Mouse (Mus musculus) lung, adult 2 months (tissue): ENCODE measurements around the gene Myl6b. TPM values are rescaled to one million over a fixed set of nuclear protein-coding genes. Genes with fewer than 3 reads are reported as not detected.
A peak's percentile ranks its signal among the peaks of the same experiment; 100 is the strongest.
"Not testable (repeated sequence)": the region's sequence is repeated elsewhere in the genome, so short reads cannot be mapped to it uniquely, and the experiment has no call there.

Source experiments
- DNase-seq: peaks from one replicate; pipeline ENCODE4 v3.0.0; 2022
- H3K4me1 ChIP-seq: fragments of 200-500 bp; 2 replicates; pipeline ENCODE4 v1.6.1; 2011; ENCODE audit warnings: low read length; ENCODE audit not compliant: control insufficient read depth, insufficient read depth
- H3K4me3 ChIP-seq: fragments of 200-500 bp; replicated peaks from 2 replicates; pipeline ENCODE3; 2011; ENCODE audit warnings: low read depth, mild to moderate bottlenecking, control low read depth, low read length; ENCODE audit errors: extremely low read depth
- CTCF ChIP-seq: fragments of 200-500 bp; IDR thresholded peaks from 2 replicates; pipeline ENCODE4 v1.5.1; 2011; ENCODE audit warnings: mild to moderate bottlenecking, low read length, control low read depth; ENCODE audit not compliant: insufficient read depth
- POLR2A ChIP-seq: fragments of 200-500 bp; IDR thresholded peaks from 2 replicates; pipeline ENCODE4 v1.6.1; 2011; ENCODE audit warnings: low read depth, mild to moderate bottlenecking, control low read depth, low read length, borderline replicate concordance; ENCODE audit errors: extremely low read depth
- WGBS: fragments of 180-500 bp; shearing (Covaris S2); methylation state at CpG from one replicate; pipeline ENCODE4 v1.1.7; 2018; 5-methylcytosine and 5-hydroxymethylcytosine counted together
- polyA plus RNA-seq: library from polyadenylated mRNA; depleted of rRNA; stranded (reverse); fragments of >200 nt; gene quantifications from 2 replicates; pipeline ENCODE4 v1.2.3, GENCODE M21; 2012

The Myl6b gene
- polyA plus RNA-seq, 1 experiment = 1.9 TPM

DNA sequence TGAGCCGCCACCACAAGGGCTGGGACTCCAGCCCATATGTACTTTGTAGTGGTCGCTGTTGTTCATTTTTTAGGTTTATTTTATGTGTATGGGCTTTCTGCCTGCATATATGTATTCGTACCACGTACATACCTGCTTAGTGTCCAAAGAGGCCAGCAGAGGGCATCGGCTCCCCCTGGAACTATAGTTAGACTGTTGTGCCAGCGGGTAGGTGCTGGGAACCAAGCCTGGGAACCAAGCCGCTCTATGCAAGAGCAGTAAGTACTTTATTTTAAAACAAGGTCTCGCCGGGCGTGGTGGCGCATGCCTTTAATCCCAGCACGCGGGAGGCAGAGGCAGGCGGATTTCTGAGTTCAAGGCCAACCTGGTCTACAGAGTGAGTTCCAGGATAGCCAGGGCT, 7.5 kb upstream of the Myl6b start:
- Histone ChIP-seq H3K4me1 (peaks cover 17% of the 10 kb centered on the region), H3K4me3 (no peak overlapping the region)
- TF ChIP-seq POLR2A (no peak), CTCF (no peak)
- 96% methylated on average over 14 of the region's 14 CpGs for WGBS
- no peak for DNase-seq

DNA sequence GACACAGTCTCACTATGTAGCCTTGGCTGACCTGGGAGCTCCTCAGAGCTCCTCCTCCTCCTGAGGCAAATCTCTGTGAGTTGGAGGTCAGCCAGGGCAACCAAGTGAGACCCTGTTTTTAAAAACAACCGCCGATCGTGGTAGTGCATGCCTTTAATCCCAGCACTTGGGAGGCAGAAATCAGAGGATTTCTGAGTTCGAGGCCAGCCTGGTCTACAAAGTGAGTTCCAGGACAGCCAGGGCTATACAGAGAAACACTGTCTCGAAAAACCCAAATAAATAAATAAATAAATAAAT, 6.8 kb upstream of the Myl6b start:
- 68% methylated on average over 5 of the region's 5 CpGs for WGBS
- H3K4me3 ChIP-seq, DNase-seq: not testable (repeated sequence)
- peaks cover 17% of the 10 kb centered on the region for H3K4me1 ChIP-seq

DNA sequence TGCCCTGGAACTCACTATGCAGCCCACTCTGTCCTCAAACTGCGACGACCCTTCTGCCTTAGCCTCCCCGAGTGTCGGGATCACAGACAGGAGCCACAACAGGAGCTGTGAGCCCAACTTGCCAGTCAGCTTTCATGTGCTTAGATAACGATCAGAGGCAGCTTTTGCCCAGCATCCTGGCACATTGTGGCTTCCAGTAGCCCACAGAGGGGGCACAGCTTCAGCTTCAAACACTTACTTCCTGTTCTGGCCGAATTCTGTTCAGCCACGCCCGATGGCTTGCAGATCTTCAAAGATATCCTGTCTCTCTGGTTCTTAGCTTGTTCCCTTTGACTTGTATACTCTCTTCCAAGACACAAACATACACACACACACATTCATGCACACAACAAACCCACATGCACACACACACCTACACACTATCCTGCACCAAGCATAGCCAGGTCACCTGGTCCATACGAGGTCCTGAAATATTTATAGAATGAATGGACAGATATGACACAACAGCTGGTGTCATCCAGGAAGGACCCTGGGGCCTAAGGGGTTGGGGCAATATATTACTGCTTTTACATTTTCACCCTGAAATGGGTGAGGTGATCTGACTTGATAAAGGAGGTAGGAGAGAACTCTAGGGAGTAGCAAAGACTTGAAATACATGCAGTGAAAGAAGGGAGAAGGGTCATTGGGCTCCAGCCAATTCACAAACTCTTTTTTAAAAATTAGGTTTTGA, 6.3 kb upstream of the Myl6b start:
- peaks cover 17% of the 10 kb centered on the region for H3K4me1 ChIP-seq
- 32% methylated on average over 9 of the region's 9 CpGs for WGBS
- no peak overlapping the region for H3K4me3 ChIP-seq
- no peak for TF ChIP-seq CTCF
- TF ChIP-seq POLR2A = no peak
- DNase-seq = no peak

DNA sequence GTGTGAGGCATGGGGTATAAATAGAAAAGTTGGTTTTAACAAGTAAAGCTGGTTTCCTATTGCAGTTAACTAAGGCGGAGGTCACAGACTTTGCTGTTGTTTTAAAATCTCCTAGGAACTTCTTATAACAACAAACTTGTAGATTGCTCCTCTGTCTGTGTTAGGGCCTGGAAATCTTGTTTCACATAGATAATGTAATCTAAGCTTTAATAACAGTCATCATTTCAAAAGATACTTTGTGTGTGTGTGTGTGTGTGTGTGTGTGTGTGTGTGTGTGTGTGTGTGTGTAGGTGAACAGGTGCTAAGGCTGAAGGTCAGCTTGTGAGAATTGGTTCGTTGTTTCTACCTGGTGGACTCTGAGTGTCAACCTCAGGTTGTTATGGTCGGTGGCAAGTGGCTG, 5.5 kb upstream of the Myl6b start:
- Histone ChIP-seq H3K4me3 (no peak overlapping the region), H3K4me1 (peaks cover 17% of the 10 kb centered on the region)
- DNase-seq = no peak
- no peak for TF ChIP-seq POLR2A
- no peak for TF ChIP-seq CTCF
- WGBS = 38% methylated on average over 3 of the region's 3 CpGs

DNA sequence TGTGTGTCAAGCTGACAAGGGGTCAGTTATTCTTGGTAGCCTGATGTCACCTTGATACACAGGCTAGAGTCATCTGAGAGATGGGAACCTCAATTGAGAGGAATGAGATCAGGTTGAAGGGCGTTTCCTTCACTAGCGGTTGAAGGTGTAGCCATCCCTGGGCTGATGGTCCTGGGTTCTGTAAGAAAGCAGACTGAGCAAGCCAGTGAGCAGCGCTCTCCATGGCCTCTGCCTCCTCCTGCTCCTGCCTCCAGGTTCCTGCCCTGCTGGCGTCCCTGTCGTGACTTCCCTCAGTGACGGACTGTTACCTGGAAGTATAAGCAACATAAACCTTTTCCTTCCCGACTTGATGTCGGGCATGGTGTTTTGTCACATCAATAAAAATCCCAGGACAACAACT, 5.0 kb upstream of the Myl6b start:
- WGBS = 70% methylated on average over 8 of the region's 8 CpGs
- DNase-seq = no peak
- TF ChIP-seq POLR2A (no peak), CTCF (no peak)
- Histone ChIP-seq H3K4me3 (no peak overlapping the region), H3K4me1 (peaks cover 17% of the 10 kb centered on the region)

DNA sequence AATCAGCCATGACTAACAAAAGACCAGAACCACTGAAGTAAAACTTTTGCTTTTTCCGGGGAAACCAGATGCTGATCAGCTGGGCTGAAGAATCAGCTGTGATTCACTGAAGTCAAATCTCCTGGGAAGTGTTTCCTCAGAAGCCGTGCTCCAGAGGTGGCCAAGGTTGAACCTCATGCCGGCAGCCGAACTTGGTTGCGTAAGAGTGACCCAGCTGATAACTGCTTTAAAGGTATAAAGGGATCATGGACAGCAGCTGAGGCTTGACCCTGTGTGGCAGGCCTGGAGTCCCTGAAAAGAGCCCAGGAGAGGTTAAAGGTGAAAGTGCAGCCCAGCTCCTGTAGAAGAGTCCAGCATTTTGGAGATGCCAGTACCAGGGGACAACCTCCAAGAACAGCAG, 3.9 kb upstream of the Myl6b start:
- no peak for TF ChIP-seq CTCF
- TF ChIP-seq POLR2A = no peak
- WGBS = 53% methylated on average over 5 of the region's 5 CpGs
- Histone ChIP-seq H3K4me1 (peaks cover 17% of the 10 kb centered on the region), H3K4me3 (no peak overlapping the region)
- DNase-seq = no peak

DNA sequence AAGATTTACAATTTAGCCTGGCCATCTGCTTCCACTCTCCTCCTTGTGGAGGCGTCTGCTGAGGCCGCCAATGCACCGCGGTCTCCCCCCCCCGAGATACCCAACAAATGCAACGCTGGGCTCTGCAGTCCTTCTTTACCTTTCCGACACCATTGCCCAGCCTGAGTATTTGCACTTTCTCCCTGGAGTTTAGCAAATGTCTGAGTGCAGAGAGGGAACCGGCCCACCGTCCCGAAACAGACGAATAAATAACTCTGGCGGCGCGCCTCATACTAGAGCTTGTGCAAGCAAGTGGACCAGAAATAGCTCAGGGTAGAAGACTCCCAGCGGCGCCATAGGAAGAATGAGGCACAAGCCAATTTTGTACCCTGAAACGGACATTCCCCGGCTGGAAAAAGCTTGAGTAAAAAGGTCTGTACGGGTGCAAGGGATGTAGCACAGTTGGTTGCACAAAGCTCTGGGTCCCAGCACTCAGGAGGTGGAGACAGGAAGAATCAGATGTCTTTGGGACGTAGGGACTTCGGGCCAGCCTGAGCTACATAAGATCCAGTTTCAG, 709 bp upstream of the Myl6b start:
- peak; percentile 73 for DNase-seq
- Histone ChIP-seq H3K4me3 (peak overlapping the region; percentile 84), H3K4me1 (peaks cover 14% of the 10 kb centered on the region)
- TF ChIP-seq POLR2A (peak; percentile 28; the same call in 1 of the 2 replicates), CTCF (no peak)
- under 1% methylated on average over 21 of the region's 21 CpGs for WGBS

DNA sequence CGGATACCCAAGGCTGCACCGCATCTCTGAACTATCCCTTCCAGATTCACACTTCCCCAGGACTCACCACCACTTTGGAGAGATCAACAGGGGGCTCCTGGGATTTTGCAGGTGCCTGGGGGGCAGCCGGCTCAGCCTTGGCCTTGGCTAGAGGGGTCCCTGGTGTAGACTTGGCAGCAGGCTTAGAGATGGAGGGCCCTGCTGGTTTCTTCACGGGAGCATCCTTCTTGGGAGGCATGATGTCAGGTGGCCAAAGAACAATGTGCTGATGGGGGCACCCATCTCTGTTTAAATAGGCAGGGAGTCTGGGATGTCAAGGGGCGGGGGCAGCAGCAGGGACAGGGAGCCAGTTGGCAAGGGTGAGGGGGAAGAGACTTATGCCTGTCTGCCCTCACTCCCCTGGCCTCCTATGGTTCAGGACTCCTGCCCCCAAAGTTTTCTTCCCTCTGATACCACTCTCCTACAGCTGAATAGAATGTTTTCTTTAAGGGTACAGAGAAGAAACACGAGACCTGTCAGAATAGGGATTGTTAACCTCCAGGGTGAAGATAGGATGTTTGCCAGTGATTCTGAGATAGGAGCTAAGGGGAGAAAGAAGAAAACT, 1.2 kb downstream of the Myl6b start:
- DNase-seq = no peak
- TF ChIP-seq POLR2A = no peak
- TF ChIP-seq CTCF = no peak
- 42% methylated on average over 6 of the region's 6 CpGs for WGBS
- Histone ChIP-seq H3K4me3 (no peak overlapping the region), H3K4me1 (peaks cover 6% of the 10 kb centered on the region; the same call in 1 of the 2 replicates)

DNA sequence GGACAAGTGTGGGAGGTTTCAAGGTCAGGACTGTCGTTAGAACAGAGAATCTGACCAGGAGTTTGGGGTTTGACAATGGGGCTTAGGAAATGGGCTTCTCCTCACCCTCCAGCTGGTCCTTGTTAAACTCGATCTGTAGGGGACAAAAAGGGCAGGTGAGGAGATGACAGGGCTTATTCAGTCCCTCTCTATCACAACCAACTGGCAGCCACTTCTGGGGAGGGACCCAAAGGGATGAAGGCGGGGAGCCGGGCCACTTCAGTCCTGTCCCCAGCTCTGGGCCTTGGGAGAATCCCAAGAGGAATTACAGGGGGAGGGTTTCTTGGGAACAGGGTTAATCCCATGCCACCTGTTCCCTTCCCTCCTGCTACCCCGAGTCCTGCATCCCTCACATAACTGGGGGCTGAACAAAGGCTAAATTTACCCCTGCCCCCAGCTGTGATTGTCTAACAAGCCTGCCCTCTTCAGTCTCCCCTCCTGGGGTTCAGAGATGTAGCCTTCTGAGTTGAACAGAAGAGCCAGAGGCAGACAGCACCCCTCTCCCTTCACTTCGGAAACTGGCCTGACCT, 1.9 kb downstream of the Myl6b start:
- Histone ChIP-seq H3K4me3 (no peak overlapping the region), H3K4me1 (peaks cover 9% of the 10 kb centered on the region)
- no peak for TF ChIP-seq POLR2A
- TF ChIP-seq CTCF = no peak
- DNase-seq = peak; percentile 4
- WGBS = 50% methylated on average over 6 of the region's 6 CpGs

DNA sequence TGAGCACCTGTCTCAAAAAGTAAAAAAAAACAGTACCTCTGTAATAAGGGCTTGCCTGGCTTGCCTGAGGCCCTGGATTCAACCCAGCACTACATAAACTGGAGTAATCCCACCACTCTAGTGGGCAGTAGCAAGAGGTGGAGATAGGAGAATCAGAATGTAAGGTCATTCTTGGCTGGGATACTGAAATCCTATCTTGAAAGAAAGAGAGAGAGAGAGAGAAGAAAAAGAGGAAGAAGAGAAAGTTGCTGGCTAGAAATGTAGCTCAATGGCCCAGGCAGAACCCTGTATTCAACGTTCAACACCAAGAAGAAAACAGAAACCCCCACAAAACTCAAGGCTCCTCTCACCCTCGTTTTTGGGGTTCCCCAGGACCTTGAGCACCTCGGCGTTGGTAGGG, 2.6 kb downstream of the Myl6b start:
- 73% methylated on average over 4 of the region's 4 CpGs for WGBS

More for the DNA sequence above, 2.6 kb downstream of the Myl6b start:
- DNase-seq = no peak
- TF ChIP-seq CTCF (no peak), POLR2A (no peak)
- Histone ChIP-seq H3K4me3 (no peak overlapping the region), H3K4me1 (peaks cover 15% of the 10 kb centered on the region)
